Mouse (Mus musculus): Measurements from ENCODE around the gene Ikzf3.

The Ikzf3 gene

DNA sequence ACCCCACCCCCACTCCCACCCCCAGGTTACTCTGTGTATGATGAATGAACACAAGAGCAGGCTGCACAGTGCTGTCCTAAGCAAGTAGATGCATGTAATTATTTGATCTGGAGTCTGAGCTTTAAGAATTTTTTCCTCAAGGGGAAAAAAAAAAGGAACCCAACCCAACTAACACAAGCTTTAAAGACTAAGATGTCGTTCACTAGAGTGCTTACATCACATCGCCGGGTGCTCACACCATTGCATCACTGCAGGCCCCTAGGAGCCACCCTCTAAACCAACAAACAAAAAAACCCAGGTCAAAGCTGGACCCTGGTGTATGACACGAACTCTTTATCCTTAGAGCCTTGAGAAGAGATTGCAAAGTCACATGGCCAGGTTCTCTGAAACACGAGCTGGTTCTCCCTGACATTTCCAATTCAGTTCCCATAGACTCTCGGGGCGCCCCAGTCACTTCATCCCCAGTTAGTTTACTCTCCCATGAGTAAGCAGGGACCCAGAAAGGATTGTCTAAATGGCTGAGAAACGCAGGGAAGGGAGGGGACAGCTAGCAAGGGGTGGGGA lies 71.8 kb downstream of the Ikzf3 start:
- no peak for DNase-seq (ENCODE audit: low read depth, low spot score)

- no peak for DNase-seq (ENCODE audit: low read depth, low spot score)
Measured at GRCm38 (mm10) chr11:98472696-98473095, 73.1 kb downstream of the Ikzf3 start.

DNA sequence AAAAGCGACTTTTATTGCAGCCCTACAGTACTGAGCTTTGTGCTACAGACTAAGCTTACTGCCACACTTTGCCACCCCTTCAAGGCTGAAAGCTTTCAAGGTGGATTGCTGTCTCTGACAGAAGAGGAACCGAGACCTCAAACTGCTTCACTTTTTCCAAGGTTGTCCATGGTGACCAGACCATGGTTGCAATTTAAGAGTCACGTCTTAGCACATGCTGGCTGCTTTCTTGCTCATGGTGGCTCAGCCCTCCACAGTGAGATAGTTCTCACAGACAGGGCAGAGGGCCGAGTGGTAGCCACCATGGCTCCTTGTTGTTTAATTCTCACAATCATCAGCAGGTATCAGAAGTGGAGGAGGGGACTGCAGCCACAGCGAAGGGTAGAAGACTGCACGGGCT lies 75.0 kb downstream of the Ikzf3 start:
- DNase-seq (ENCODE audit: low read depth, low spot score) = no peak

DNA sequence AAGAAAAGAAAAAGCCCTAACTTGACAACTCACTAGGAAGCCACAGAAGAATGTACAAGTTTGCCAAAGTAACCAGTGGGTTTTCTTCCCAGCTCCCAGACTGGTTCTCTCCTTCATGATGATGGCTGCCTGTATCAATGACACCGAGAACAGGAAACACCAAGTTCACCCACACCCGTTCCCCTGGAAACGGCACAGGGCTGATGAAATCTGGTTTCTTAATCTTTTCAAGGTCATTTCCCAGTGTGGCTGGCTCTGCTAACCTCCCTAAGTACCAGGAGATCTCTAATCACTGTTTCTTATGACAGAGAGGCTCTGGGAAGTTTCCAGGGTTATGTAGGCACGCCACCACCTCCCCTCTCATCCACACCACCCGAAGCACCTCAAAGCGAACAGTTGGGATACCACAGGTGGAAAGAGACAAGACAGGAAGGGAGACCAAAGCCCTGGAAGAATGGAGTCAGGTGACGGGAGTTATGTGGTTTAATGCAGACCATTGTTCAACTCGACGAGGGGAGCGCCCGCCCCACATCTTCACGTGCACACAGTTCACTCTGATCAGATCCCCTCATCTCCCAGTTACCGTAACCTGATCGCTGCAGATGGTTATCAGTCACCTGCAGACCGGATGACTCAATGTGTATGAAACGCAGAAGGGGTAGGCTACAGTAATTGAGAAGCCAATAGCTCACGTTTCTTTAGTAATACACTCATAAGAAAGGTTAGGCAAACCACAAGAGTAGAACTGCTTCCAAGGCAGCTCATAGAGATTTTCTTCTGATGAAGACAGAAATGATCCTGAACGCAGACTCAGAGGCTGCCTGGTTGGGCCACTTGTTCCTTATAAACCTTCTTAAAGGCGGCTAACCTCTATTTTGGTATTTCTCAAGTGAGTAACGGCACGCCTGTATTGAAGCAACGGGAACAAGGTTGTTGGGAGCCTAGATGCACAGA lies 75.8 kb downstream of the Ikzf3 start:
- DNase-seq (ENCODE audit: low read depth, low spot score) = peak; percentile 9

DNA sequence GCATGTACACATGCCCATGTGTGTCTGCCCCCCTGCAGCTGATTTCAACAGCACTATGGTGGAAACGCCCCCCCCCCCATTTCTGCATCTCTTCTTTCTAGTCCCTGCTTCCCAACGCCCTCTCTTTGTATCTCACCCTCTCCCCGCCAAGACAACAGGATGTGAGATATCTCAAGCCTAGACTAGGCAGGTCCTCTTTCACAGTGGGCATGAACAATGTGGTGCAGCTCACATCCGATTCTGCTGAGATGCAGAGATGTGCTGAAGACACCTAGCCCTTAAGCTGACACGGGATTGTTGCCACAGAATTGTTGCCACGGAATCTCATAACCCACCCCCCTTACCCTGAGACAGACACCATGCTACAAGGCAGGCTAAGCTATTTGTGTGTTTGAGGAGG lies 81.3 kb downstream of the Ikzf3 start:
- DNase-seq (ENCODE audit: low read depth, low spot score) = no peak

DNA sequence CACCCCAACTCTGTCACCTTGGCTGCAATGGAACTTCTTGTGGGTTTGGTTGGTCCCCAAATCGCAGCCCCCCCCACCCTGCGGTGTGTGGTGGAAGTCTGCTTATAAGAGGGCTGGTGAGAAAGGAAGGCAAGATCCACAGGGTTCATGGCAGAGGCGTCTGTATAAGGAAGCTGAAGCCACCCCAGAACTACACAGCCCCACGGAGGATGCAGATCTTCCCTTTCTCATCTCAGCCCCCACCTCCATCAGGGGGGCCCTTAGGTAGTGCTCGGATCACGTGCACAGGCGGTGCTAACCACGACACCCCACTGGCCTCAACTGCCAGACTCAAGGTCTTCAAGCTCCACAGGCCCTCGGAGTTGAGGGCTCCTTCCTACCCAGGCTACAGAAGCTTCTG lies 81.9 kb downstream of the Ikzf3 start:
- DNase-seq (ENCODE audit: low read depth, low spot score) = no peak

DNA sequence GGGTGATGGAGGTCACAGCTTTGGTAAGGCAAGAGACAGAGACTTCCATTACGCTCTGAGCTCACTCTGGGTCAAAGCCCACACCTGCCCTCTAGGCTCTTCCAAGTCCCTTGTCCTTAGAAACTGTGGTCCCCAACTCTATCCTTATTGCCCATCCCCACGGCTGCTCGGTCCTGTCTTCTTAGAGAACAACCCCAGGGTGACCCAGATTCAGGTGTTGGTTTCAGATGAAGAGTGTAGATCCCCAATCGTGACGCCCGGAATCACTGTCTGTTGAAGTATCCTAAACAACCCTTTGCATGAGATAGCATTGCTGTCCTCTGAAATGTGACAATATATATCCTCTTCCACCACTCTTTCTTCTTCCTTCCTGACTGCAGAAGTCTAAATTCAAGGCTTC lies 83.6 kb downstream of the Ikzf3 start:
- DNase-seq (ENCODE audit: low read depth, low spot score) = no peak

- DNase-seq (ENCODE audit: low read depth, low spot score) = peak; percentile 62
Measured at GRCm38 (mm10) chr11:98461109-98461720, 84.6 kb downstream of the Ikzf3 start.

DNA sequence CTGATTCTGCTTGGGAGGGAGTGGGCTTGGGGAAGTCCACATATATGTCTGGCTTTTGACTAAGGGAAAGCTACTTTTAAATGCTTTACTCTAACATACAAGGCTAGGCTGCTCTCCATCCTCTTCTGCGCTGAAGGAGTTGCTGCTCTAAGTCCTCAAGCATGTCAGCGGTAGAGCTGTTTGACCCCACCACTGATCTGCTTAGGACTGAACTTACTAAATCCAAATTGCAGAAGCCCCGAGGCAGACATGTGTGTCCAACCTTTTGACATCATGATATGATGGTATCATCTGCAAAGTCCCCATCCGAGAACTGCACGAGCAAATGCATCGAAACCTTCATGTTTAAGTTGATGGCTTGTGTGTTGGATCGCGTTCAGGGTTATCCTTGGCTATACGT lies 86.0 kb downstream of the Ikzf3 start:
- no peak for DNase-seq (ENCODE audit: low read depth, low spot score)

DNA sequence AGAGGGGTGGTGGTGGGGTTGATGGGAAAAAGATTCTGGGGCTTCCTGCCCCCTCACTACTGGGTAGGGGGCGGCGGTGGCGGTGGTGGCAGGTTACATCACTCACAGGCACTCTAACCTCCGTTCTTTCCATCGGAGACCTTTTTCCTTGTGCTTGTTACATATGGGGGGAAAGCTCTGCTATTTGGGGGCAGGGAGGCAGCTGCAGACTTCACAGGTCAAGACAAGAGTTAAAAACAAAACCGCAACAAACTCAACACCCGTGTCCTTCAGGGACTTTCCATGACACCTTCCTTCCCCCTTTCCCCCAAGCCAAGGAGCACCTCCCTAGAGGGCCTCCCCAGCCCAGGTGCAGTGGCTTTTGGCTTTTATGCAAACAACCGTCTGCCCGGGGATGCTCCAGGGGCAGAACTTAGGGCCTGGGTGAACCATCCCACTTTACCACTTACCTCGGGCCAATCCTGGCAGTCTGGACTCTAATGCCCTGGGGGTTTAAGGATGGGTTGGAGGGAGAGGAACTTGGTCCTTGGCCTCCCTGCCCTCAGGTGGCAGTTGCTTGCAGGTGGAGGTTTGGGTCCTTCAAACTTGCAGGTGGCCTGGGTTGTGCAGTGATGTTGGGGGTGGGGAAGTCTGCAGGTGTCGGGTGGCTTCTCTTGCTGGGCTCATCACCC lies 86.6 kb downstream of the Ikzf3 start:
- DNase-seq (ENCODE audit: low read depth, low spot score) = no peak

DNA sequence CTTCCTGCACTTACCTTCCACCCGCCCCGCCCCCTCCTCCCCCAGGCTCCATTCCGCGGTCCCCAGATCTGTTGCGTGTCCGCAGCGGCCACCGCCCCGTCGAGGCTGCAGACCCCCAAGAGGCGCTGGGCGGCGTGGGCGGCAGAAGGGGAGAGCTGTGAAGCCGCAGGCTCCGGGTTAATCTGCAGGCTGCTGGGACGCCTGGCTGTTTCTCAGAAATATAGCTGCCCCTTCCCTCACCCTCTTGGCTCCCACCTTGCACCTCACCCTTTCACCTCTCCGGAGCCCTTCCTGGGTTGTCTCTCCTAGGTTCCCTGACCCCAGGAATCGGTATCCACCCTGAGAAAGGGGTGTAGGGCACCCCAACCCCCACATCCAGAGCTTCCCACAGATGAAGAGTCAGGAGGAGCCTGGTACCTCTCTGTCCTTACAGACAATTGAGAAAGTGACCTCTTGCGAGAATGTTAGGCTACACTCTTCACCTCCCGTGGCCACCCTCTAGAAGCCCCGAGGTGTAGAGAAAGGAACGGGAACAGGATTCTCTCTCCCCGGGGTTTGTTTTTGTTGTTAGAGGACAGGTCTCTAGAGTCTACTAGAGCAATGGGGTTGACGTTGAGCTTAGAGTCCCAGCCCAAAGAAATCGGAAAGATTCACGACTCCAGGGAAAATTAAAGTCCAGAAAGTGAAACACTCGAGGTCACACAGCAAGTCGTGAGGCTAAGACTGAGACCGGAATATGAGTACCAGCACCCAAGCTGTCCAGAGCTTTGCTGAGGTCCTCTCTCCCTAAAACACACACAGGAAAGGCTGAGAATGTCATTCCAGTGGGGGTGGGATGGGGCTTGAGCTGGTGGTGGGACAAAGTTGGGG lies 87.5 kb downstream of the Ikzf3 start:
- DNase-seq (ENCODE audit: low read depth, low spot score) = no peak

GRCm38 (mm10) chr11:98457367-98458120 lies 88.3 kb downstream of the Ikzf3 start:
- peak; percentile 76 for DNase-seq (ENCODE audit: low read depth, low spot score)

GRCm38 (mm10) chr11:98456945-98457344 lies 88.9 kb downstream of the Ikzf3 start:
- DNase-seq (ENCODE audit: low read depth, low spot score) = no peak

- DNase-seq (ENCODE audit: low read depth, low spot score) = no peak
Measured at GRCm38 (mm10) chr11:98456545-98456944, 89.3 kb downstream of the Ikzf3 start.

DNA sequence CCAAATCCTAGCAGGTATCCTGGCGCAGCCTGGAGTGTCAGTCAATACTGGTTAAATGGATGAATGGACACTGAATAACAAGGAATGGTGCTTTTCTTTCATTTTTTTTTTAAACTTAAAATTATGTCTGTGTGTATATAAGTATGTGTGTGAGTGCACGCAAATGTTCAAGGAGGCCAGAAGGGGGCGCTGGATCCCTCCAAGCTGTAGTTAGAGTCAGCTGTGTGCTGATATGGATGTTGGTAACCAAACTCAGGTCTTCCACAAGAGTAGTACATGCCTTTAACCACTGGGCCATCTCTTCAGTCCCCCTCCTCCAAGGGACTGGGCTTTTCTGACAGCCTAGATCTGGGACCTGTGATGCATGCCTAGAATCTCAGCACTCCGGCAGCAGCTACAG lies 90.3 kb downstream of the Ikzf3 start:
- peak; percentile 25 for DNase-seq (ENCODE audit: low read depth, low spot score)

- DNase-seq (ENCODE audit: low read depth, low spot score) = no peak
Measured at GRCm38 (mm10) chr11:98449921-98450771, 95.7 kb downstream of the Ikzf3 start.

GRCm38 (mm10) chr11:98449419-98449818 lies 96.4 kb downstream of the Ikzf3 start:
- no peak for DNase-seq (ENCODE audit: low read depth, low spot score)

GRCm38 (mm10) chr11:98448191-98448790 lies 97.5 kb downstream of the Ikzf3 start:
- no peak for DNase-seq (ENCODE audit: low read depth, low spot score)

- no peak for DNase-seq (ENCODE audit: low read depth, low spot score)
Measured at GRCm38 (mm10) chr11:98447475-98447834, 98.4 kb downstream of the Ikzf3 start.
